Mouse (Mus musculus): ENCODE results near the gene Fbxl4. TPM values are rescaled to one million over a fixed set of nuclear protein-coding genes. Genes with fewer than 3 reads are reported as not detected.
"Not testable (repeated sequence)": the region's sequence is repeated elsewhere in the genome, so short reads cannot be mapped to it uniquely, and the experiment has no call there.

Fbxl4 gene
- 18.0 and 18.8 TPM in 2 replicates for polyA plus RNA-seq (2015; fragmentation: Nextera tagmentation; extraction: Ambion mirVana)

DNA sequence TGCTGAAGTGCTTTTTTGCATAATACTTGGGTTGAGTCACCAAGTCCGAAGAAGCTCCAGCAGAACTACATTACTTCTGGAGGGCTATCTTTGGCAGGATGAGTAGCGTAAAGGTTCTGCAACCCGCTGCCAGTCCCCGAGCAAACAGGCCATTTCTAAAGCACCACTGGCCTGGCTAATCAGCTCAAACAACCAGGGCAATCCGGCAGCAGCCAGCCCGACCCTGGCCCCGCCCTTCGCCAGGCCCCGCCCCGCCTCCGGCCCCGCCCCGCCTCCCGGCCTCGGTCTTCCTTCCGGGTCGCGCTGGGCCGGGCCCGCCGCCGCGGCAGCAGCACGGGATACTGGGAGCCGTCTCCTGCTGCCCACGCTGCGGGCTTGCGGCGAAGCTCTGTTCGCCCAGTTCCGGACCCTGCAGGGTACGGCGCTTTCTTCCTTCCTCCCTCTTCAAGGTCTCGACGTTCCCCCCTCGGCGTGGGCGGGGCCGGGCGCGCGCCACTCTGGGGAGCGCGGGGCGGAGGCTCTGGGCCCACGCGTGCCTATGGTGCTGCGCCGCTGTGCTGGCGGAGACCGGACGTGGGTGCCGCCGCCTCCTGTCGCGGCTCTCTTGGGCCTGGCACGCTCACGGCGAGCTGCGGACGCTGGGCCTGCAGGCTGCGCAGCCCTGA, at the start of gene Fbxl4:
Fbxl4 (plus strand) TSS at position 278 of the 665 bp plus-strand sequence.
- Histone ChIP-seq H3K9ac (replicated peaks) (peak within 1 kb of the TSS; percentile 81), H3K4me2 (peak within 1 kb of the TSS; percentile 73), H3K9me3 (replicated peaks) (no peaks in the 10 kb centered on the region), H3K4me3 (replicated peaks) (peak within 1 kb of the TSS; percentile 74), H3K27ac (replicated peaks) (peak within 1 kb of the TSS; percentile 96), H3K4me1 (peaks cover 15% of the 10 kb centered on the region), H3K27me3 (replicated peaks) (no peaks in the 10 kb centered on the region), H3K36me3 (no peaks in the 10 kb centered on the region)
- peak; percentile 97 for ATAC-seq (ENCODE audit: low FRiP score)
- under 1% methylated on average over 52 of the region's 62 CpGs for WGBS

DNA sequence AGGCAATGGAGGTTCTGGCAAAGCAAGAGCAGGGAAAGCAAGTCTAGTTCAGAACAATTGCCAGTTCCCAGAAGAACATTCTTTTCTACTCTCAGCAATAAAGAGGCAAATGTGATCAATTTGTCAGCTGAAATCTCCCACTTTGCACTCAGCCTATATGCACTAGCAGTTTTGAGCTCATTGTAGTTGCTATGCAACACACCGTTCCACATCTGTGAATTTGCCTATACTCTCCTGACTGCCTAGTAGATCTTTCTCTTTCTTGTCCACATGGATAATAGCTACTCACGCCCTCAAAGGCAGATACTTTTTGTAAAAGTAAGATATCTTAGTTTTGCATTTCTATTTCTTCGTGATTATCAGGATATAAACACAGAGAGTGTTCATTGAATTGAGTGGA, 42.8 kb upstream of the Fbxl4 start:
- Histone ChIP-seq H3K27me3 (replicated peaks) (no peaks in the 10 kb centered on the region), H3K9ac (replicated peaks) (no peak overlapping the region), H3K4me2 (no peak overlapping the region), H3K4me1 (no peaks in the 10 kb centered on the region), H3K4me3 (replicated peaks) (no peak overlapping the region), H3K9me3 (replicated peaks) (no peaks in the 10 kb centered on the region), H3K36me3 (no peaks in the 10 kb centered on the region), H3K27ac (replicated peaks) (no peak overlapping the region)
- 83% methylated on average over 3 of the region's 3 CpGs for WGBS
- ATAC-seq (ENCODE audit: low FRiP score): 0 out of 2 replicates have a peak, but pooled peaks have one; percentile 55

DNA sequence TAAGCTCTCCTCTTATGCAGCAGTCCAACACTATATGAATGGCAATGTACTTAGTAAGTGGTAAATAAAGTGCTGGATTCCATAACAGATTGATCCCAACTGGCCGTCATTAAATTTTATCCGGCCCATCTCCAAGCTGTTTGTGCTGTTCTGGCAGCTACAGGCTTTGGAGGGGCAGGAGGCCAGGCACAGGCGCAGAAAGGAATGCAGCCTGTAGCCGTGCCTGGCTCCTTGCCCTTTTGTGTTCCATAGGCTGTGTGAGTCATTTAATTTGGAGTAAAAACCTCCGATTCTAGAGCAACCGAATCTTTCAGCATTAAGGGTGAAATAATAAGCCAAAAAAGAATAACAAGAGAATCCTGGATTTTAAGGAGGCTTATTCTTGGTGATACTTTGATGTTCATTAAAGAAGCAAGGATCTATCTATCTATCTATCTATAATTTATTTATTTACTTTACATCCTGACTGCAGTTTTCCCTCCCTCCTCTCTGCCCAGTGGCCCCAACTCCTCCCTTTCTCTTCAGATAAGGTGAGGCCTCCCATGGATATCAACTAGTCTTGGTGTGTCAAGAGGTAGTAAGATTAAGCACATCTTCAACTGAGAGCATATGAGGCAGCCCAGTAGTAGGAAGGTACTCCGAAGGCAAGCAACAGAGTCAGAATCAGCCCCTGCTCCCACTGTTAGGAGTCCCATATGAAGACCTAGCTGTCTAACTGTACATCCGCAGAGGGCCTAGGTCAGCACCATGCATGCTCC, 14.3 kb upstream of the Fbxl4 start:
- Histone ChIP-seq H3K9ac (replicated peaks) (no peak overlapping the region), H3K4me3 (replicated peaks) (no peak overlapping the region), H3K27me3 (replicated peaks) (no peaks in the 10 kb centered on the region), H3K27ac (replicated peaks) (no peak overlapping the region), H3K4me2 (no peak overlapping the region), H3K4me1 (no peaks in the 10 kb centered on the region), H3K36me3 (no peaks in the 10 kb centered on the region), H3K9me3 (replicated peaks) (no peaks in the 10 kb centered on the region)
- no peak for ATAC-seq (ENCODE audit: low FRiP score)
- 77% methylated on average over 8 of the region's 8 CpGs for WGBS

GRCm38 (mm10) chr4:22349086-22349485, 8.3 kb upstream of the Fbxl4 start:
- 92% methylated on average over 4 of the region's 4 CpGs for WGBS
- not testable (repeated sequence) for H3K9ac ChIP-seq (replicated peaks); H3K9me3 ChIP-seq (replicated peaks); ATAC-seq (ENCODE audit: low FRiP score); H3K36me3 ChIP-seq; H3K4me2 ChIP-seq; H3K27ac ChIP-seq (replicated peaks); H3K4me3 ChIP-seq (replicated peaks); H3K27me3 ChIP-seq (replicated peaks); H3K4me1 ChIP-seq

DNA sequence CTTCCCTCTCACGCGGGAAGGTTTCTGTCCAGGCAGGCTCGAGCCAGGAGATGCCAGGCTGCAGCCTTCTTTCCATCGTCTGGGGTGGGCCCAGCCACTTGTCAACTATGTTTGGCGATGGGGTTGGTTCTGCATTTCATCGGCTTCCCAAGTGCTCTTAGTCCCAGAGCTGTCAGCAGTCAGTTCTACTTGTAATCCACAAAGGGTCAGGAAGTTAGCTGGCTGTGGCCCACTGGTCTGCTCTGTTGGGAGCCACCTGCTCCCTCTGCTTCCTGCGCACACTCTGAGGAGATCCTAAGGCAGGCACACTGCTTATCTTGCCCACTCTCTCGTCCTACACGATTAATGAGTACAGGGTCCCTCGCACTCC, 573 bp downstream of the Fbxl4 start:
- Histone ChIP-seq H3K27ac (replicated peaks) (peak overlapping the region; percentile 96), H3K9ac (replicated peaks) (peak overlapping the region; percentile 81), H3K27me3 (replicated peaks) (no peaks in the 10 kb centered on the region), H3K36me3 (no peaks in the 10 kb centered on the region), H3K4me1 (peaks cover 15% of the 10 kb centered on the region), H3K4me2 (peak overlapping the region; percentile 73), H3K4me3 (replicated peaks) (peak overlapping the region; percentile 74), H3K9me3 (replicated peaks) (no peaks in the 10 kb centered on the region)
- 9% methylated on average over 10 of the region's 10 CpGs for WGBS
- ATAC-seq (ENCODE audit: low FRiP score): peak; percentile 67

GRCm38 (mm10) chr4:22358487-22358886, 1.1 kb downstream of the Fbxl4 start:
- Histone ChIP-seq H3K27me3 (replicated peaks) (no peaks in the 10 kb centered on the region), H3K4me2 (peak overlapping the region; percentile 73), H3K36me3 (no peaks in the 10 kb centered on the region), H3K9ac (replicated peaks) (no peak overlapping the region), H3K27ac (replicated peaks) (peak overlapping the region; percentile 96; the same call in 1 of the 2 replicates), H3K4me3 (replicated peaks) (peak overlapping the region; percentile 74; the same call in 1 of the 2 replicates), H3K9me3 (replicated peaks) (no peaks in the 10 kb centered on the region), H3K4me1 (peaks cover 15% of the 10 kb centered on the region)
- ATAC-seq (ENCODE audit: low FRiP score): no peak
- 90% methylated on average over 10 of the region's 10 CpGs for WGBS

- H3K9ac ChIP-seq (replicated peaks): no peak overlapping the region
- no peak overlapping the region for H3K4me2 ChIP-seq
- no peaks in the 10 kb centered on the region for H3K4me1 ChIP-seq
- 63% methylated on average over 5 of the region's 5 CpGs for WGBS
- H3K27ac ChIP-seq (replicated peaks): no peak overlapping the region
- no peaks in the 10 kb centered on the region for H3K36me3 ChIP-seq
- no peak overlapping the region for H3K4me3 ChIP-seq (replicated peaks)
- H3K9me3 ChIP-seq (replicated peaks): no peaks in the 10 kb centered on the region
- no peaks in the 10 kb centered on the region for H3K27me3 ChIP-seq (replicated peaks)
- ATAC-seq (ENCODE audit: low FRiP score): no peak
Observed at GRCm38 (mm10) chr4:22367368-22367767, 10.0 kb downstream of the Fbxl4 start.

DNA sequence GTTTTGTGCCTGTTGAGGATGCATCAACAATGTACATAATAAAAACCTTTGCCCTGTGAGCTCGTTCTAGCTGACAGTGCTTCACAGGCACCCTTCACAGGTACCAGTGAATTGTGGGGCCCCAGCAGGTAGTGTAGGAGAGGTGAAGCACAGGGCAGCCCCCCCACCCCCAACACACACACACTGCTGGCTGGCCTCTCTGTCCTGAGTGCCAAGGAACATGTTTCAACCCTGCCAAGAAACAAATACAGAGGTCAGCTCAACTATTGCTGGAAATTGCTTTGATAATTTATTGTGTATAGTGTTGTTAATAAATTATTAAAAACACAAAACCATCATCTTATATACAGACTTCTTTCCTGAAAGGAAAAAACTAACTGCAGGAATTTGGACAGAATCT, 21.2 kb downstream of the Fbxl4 start:
- ATAC-seq (ENCODE audit: low FRiP score): no peak
- Histone ChIP-seq H3K27ac (replicated peaks) (no peak overlapping the region), H3K4me1 (0 out of 2 replicates have a peak, but pooled peaks cover 5% of the 10 kb centered on the region), H3K9ac (replicated peaks) (no peak overlapping the region), H3K27me3 (replicated peaks) (no peaks in the 10 kb centered on the region), H3K9me3 (replicated peaks) (no peaks in the 10 kb centered on the region), H3K4me2 (no peak overlapping the region), H3K4me3 (replicated peaks) (no peak overlapping the region), H3K36me3 (no peaks in the 10 kb centered on the region; the same call in 1 of the 2 replicates)
- WGBS: 35% methylated on average over 1 of the region's 1 CpGs

- Histone ChIP-seq H3K36me3 (no peaks in the 10 kb centered on the region; the same call in 1 of the 2 replicates), H3K4me2 (no peak overlapping the region), H3K4me3 (replicated peaks) (no peak overlapping the region), H3K9me3 (replicated peaks) (no peaks in the 10 kb centered on the region), H3K27me3 (replicated peaks) (no peaks in the 10 kb centered on the region), H3K9ac (replicated peaks) (no peak overlapping the region), H3K4me1 (0 out of 2 replicates have a peak, but pooled peaks cover 5% of the 10 kb centered on the region), H3K27ac (replicated peaks) (no peak overlapping the region)
- no peak for ATAC-seq (ENCODE audit: low FRiP score)
- WGBS: 66% methylated on average over 6 of the region's 6 CpGs
Observed at GRCm38 (mm10) chr4:22380646-22381045, 23.3 kb downstream of the Fbxl4 start.

DNA sequence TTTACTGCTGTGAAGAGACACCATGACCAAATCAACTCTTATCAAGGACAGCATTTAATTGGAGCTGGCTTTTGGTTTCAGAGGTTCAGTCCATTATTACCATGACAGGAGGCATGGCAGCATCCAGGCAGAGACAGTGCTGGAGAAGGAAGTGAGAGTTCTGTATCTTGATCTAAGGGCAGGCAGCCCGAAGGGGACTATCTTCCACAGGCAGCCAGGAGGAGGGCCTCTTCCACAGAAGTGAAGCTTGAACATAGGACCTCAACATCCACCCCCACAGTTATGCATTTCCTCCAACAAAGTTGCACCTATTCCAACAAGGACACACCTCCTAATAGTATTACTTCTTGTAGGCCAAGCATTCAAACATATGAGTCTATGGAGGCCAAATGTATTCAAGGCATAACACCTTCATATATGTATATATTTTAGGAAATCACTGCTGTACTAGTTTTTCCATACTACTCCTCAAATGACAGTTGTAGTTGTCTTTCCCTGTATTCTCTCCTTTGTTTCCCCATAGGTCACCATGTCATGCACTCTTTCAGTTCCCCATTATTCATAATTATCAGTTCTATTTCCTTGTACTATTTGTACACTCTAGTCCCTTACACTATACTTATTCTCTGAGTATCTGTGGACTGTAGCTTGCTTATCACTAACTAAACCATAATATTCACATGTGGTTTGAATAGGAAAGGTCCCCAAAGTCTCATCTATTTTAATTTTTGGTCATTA, 26.4 kb downstream of the Fbxl4 start:
- H3K9me3 ChIP-seq (replicated peaks): no peaks in the 10 kb centered on the region
- H3K9ac ChIP-seq (replicated peaks): no peak overlapping the region
- H3K4me1 ChIP-seq: 0 out of 2 replicates have a peak, but pooled peaks cover 3% of the 10 kb centered on the region
- H3K27me3 ChIP-seq (replicated peaks): no peaks in the 10 kb centered on the region
- no peaks in the 10 kb centered on the region for H3K36me3 ChIP-seq
- H3K4me3 ChIP-seq (replicated peaks): no peak overlapping the region
- no peak for ATAC-seq (ENCODE audit: low FRiP score)
- 97% methylated on average over 1 of the region's 1 CpGs for WGBS
- H3K27ac ChIP-seq (replicated peaks): no peak overlapping the region
- H3K4me2 ChIP-seq: no peak overlapping the region

DNA sequence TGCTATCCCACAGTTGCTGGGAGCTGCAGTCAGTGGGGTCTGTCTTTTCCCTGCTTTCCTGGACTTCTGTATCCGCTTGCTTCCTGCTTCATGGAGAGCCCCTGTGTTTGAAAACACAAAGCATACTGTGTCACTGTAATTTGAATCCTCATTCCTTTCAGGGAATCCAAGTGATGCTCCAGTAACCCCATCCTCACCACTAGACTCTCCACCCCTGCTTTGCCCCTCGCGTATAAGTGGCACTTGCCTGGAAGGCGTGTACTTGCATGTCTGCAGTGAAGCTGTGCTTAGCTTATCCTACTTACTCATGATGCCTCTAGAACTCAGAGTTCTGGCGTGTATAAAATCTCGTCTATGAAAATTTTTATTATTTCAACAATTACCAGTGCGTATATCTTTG, 32.7 kb downstream of the Fbxl4 start:
- ATAC-seq (ENCODE audit: low FRiP score): no peak
- Histone ChIP-seq H3K27me3 (replicated peaks) (no peaks in the 10 kb centered on the region), H3K4me3 (replicated peaks) (no peak overlapping the region), H3K9ac (replicated peaks) (no peak overlapping the region), H3K4me2 (no peak overlapping the region), H3K36me3 (no peaks in the 10 kb centered on the region), H3K4me1 (no peaks in the 10 kb centered on the region), H3K27ac (replicated peaks) (no peak overlapping the region), H3K9me3 (replicated peaks) (no peaks in the 10 kb centered on the region)
- WGBS: 65% methylated on average over 7 of the region's 7 CpGs
